Mouse (Mus musculus) small intestine, adult 2 months (tissue): ENCODE data around the gene Clec1a.

ENCODE experiments used
- CTCF ChIP-seq: fragments of 200-500 bp; IDR thresholded peaks from 2 replicates; pipeline ENCODE4 v1.5.1; 2012; ENCODE audit warnings: low read depth, mild to moderate bottlenecking, control low read depth, inconsistent platforms, low read length, moderate library complexity, mixed read lengths; ENCODE audit not compliant: insufficient replicate concordance, insufficient read length; ENCODE audit errors: extremely low read depth
- POLR2A ChIP-seq: fragments of 200-500 bp; IDR thresholded peaks from 2 replicates; pipeline ENCODE4 v1.6.1; 2012; ENCODE audit warnings: low read depth, mild to moderate bottlenecking, control low read depth, inconsistent platforms, low read length, moderate library complexity

GRCm38 (mm10) chr6:129423040-129423733 is 28.6 kb downstream of the Clec1a start:
- no peak for TF ChIP-seq CTCF
- no peak for TF ChIP-seq POLR2A
